Mouse (Mus musculus) liver, embryonic 14.5 days (tissue): ENCODE measurements at regions not wholly inside any gene's neighbourhood (a gene's known extent, or its start where the extent isn't known, plus 50 kb on each side); places are given as distances from the start of the nearest gene placed in this dataset.

Source experiments
- CTCF ChIP-seq: IDR thresholded peaks from 2 replicates; pipeline ENCODE4 v1.5.1; 2016; ENCODE audit warnings: antibody characterized with exemption, low read depth, control low read depth
- EP300 ChIP-seq: IDR thresholded peaks from 2 replicates; pipeline ENCODE4 v1.6.1; 2016; ENCODE audit warnings: antibody characterized with exemption, low read depth

DNA sequence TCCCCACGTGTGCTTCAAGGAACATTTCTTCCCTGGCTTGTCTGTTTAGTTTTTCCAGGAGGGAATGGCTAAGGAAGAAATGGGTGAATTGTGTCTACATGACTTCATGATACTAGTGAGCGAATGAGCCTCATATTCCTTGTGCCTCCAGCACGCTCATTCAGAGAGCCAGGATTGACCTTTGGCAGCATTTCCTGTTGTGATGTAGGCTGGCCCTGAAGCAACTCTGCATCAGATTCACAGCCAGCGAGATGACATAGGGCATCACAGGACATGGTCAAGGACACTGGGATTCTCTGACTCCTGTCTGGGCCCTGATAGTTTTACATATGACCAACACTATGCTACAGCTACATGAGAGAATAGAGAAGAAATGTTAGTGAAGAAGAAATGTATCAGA is 135.3 kb upstream of the Arhgap5 start:
- TF ChIP-seq CTCF (no peak), EP300 (no peak)
